Mouse (Mus musculus) liver, postnatal 0 days (tissue): ENCODE results near the gene Oprl1. TPM values are rescaled to one million over a fixed set of nuclear protein-coding genes. Genes with fewer than 3 reads are reported as not detected.
A peak's percentile ranks its signal among the peaks of the same experiment; 100 is the strongest.

Experiments
- ATAC-seq: fragments of 200-750 bp; cut with Nextera tagmentation; 2 replicates; pipeline ENCODE4 v1.8.0; 2017; ENCODE audit warnings: mild to moderate bottlenecking, moderate library complexity
- DNase-seq: peaks from one replicate; pipeline ENCODE4 v3.0.0-alpha.2; 2016
- H3K27ac ChIP-seq: fragments of 300-500 bp; sonication (generic); 2 replicates; pipeline ENCODE4 v1.5.1; 2014; ENCODE audit warnings: antibody characterized with exemption, moderate library complexity, mild to moderate bottlenecking, low read depth
- H3K27me3 ChIP-seq: fragments of 300-500 bp; sonication (generic); 2 replicates; pipeline ENCODE4 v1.6.1; 2014; ENCODE audit warnings: low read length, control low read depth, mixed read lengths; ENCODE audit not compliant: insufficient read depth
- H3K36me3 ChIP-seq: fragments of 300-500 bp; sonication (generic); replicated peaks from 2 replicates; pipeline ENCODE4 v1.6.1; 2014; ENCODE audit warnings: mild to moderate bottlenecking, control low read depth, low read length, moderate library complexity, mixed read lengths; ENCODE audit not compliant: insufficient read depth
- H3K4me1 ChIP-seq: fragments of 300-500 bp; sonication (generic); 2 replicates; pipeline ENCODE4 v1.6.1; 2014; ENCODE audit warnings: antibody characterized with exemption, mild to moderate bottlenecking, control low read depth; ENCODE audit not compliant: insufficient read depth
- H3K4me2 ChIP-seq: fragments of 300-500 bp; sonication (generic); 2 replicates; pipeline ENCODE4 v1.6.1; 2014; ENCODE audit warnings: low read depth, mild to moderate bottlenecking, low read length, moderate library complexity, mixed read lengths
- H3K4me3 ChIP-seq: fragments of 300-500 bp; sonication (generic); 2 replicates; pipeline ENCODE4 v1.5.1; 2014; ENCODE audit warnings: low read depth, low read length
- H3K9ac ChIP-seq: fragments of 300-500 bp; sonication (generic); replicated peaks from 2 replicates; pipeline ENCODE4 v1.6.1; 2014; ENCODE audit warnings: mild to moderate bottlenecking, moderate library complexity
- H3K9me3 ChIP-seq: fragments of 300-500 bp; sonication (generic); 2 replicates; pipeline ENCODE4 v1.6.1; 2016; ENCODE audit warnings: mild to moderate bottlenecking, control low read depth, low read length, mixed read lengths
- CTCF ChIP-seq: sonication (generic); IDR thresholded peaks from 2 replicates; pipeline ENCODE4 v1.5.1; 2016; ENCODE audit warnings: antibody characterized with exemption, low read depth
- EP300 ChIP-seq: IDR thresholded peaks from 2 replicates; pipeline ENCODE4 v1.6.1; 2016; ENCODE audit warnings: antibody characterized with exemption, low read depth, mild to moderate bottlenecking
- WGBS: fragments of 180-500 bp; shearing (Covaris S2); extraction: QIAGEN DNeasy Blood & Tissue Kit; methylation state at CpG from one replicate; pipeline ENCODE4 v1.1.7; 2014; ENCODE audit not compliant: insufficient replicate concordance; 5-methylcytosine and 5-hydroxymethylcytosine counted together
- polyA plus RNA-seq: library from polyadenylated mRNA; unstranded; fragments of >200 nt; fragmentation: Nextera tagmentation; extraction: Ambion mirVana; gene quantifications from 2 replicates; pipeline ENCODE4 v1.2.1, GENCODE M21; 2015

The Oprl1 gene
- polyA plus RNA-seq, result 0.07 and 0.17 TPM in 2 replicates

DNA sequence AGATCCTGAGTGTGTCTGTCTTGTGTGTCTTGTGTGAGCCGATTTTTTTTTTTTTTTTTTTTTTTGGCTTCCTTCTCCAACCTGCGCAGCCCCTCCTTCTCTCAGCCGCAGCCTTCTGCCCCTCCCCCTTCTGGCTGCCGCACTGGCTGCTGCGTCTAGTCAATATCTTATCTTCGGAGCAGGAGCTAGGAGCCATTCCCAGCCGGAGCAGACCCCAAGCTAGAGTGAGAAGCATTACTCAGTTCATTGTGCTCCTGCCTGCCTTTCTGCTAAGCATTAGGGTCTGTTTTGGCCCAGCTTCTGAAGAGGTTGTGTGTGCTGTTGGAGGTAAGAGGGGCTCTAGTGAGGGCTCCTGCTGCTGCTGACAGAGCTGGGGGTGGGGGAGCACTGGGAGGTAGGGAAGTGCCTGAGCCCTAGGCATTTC is at the start of gene Oprl1:
TSS of gene Oprl1 (plus strand) at position 114 of the 424 bp plus-strand sequence.
- H3K4me2 ChIP-seq, result no peak within 1 kb of the TSS
- no peak for DNase-seq
- H3K9ac ChIP-seq, result no peak within 1 kb of the TSS
- no peak for ATAC-seq
- no peaks in the 10 kb centered on the region for H3K27me3 ChIP-seq
- H3K4me3 ChIP-seq, result no peak within 1 kb of the TSS
- H3K4me1 ChIP-seq, result no peaks in the 10 kb centered on the region
- WGBS, result 4% methylated on average over 7 of the region's 7 CpGs
- H3K9me3 ChIP-seq, result no peaks in the 10 kb centered on the region
- H3K36me3 ChIP-seq, result no peaks in the 10 kb centered on the region
- TF ChIP-seq EP300, result no peak
- TF ChIP-seq CTCF, result no peak
- no peak within 1 kb of the TSS for H3K27ac ChIP-seq

DNA sequence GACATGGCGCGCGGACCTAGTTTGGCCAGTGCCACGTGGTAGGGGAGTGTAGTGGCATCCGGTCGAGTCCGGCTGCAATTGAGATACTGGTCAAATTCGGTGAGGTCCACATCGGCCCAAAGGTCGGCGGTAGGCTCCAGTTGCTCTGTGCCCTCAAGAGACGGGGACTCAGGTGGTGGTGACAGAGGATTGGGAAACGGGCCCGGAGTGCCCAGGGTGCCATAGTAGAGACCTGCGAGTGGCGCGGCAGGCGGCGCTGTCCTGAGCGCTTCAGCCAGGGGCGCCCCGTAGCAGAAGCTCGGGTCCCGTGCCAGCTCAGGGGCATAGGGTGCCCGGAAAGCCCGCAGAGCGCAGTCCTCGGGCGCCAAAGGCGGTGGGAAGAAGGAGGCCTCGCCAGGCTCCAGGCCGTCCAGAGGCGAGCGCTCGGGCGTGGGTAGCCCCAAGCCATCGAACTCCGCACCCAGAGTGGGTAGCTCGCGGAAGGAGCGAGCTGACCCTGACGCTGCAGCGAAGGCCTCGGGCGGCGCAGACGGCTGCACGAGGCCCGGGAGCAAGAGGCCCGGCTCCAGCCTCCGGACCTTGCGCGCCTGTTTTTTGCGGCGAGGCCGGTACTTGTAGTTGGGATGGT is 44.4 kb upstream of the Oprl1 start:
- peak overlapping the region; percentile 30 for H3K9ac ChIP-seq
- DNase-seq (no peak), ATAC-seq (no peak)
- WGBS, result 5% methylated on average over 47 of the region's 56 CpGs
- H3K4me2 ChIP-seq, result peak overlapping the region; percentile 51
- H3K27ac ChIP-seq, result no peak overlapping the region
- TF ChIP-seq CTCF, result peak; percentile 24; the same call in 1 of the 2 replicates
- TF ChIP-seq EP300, result no peak
- H3K4me3 ChIP-seq, result peak overlapping the region; percentile 41
- peaks cover 3% of the 10 kb centered on the region for H3K4me1 ChIP-seq
- peaks cover 41% of the 10 kb centered on the region for H3K27me3 ChIP-seq
- no peaks in the 10 kb centered on the region for H3K9me3 ChIP-seq
- no peaks in the 10 kb centered on the region for H3K36me3 ChIP-seq

DNA sequence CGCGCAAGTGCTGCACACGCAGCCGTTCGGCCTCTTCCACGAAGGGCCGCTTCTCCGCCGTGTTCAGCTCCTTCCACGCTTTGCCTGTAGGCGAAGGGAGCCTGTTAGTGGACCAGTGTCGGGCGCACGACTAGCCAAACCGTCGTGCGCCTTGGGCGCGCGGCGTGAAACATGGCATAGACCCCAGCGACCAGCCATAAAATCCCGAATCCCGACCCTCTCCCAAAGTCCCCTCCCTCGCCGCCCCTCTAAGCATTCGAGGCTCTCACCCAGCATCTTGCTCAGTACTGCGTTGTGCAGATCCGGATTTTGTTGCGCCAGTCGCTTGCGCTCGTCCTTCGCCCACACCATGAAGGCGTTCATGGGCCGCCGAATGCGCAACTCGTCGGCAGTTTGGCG is 43.9 kb upstream of the Oprl1 start:
- Histone ChIP-seq H3K4me2 (peak overlapping the region; percentile 51), H3K9ac (peak overlapping the region; percentile 35), H3K27ac (no peak overlapping the region), H3K4me1 (peaks cover 8% of the 10 kb centered on the region), H3K36me3 (no peaks in the 10 kb centered on the region), H3K9me3 (no peaks in the 10 kb centered on the region), H3K4me3 (peak overlapping the region; percentile 41), H3K27me3 (peaks cover 41% of the 10 kb centered on the region)
- DNase-seq (no peak), ATAC-seq (no peak)
- WGBS, result 2% methylated on average over 41 of the region's 41 CpGs
- no peak for TF ChIP-seq EP300
- no peak for TF ChIP-seq CTCF

DNA sequence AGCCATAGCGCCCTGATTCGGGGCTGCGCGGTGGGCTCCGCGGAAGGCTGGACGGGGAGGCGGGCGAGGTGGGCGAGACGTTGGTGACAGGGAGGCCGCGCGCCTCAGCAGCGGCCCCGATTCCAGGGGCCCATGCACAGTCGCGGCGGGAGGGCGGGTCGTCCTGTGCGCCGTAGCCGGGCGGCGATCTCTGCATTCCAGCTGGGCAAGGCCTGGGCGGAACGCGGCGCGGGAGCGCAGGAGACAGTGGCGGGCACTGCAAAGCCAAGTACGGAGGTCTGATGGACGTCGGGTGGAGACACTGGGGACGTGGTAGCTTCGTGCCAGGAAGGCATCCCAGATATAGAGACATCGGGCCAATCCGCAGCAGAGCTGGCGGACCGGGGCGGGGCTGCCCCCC is 43.5 kb upstream of the Oprl1 start, which contains the start of gene Sox18:
TSS of gene Sox18 (minus strand) at position 315 of the 400 bp plus-strand sequence.
- Histone ChIP-seq H3K36me3 (no peaks in the 10 kb centered on the region), H3K27me3 (peaks cover 41% of the 10 kb centered on the region), H3K9me3 (no peaks in the 10 kb centered on the region), H3K4me1 (peaks cover 8% of the 10 kb centered on the region), H3K4me2 (peak within 1 kb of the TSS; percentile 51), H3K9ac (peak within 1 kb of the TSS; percentile 35), H3K27ac (no peak within 1 kb of the TSS), H3K4me3 (peak within 1 kb of the TSS; percentile 41)
- TF ChIP-seq EP300 (no peak), CTCF (no peak)
- peak; percentile 25 for DNase-seq
- under 1% methylated on average over 40 of the region's 43 CpGs for WGBS
- no peak for ATAC-seq

DNA sequence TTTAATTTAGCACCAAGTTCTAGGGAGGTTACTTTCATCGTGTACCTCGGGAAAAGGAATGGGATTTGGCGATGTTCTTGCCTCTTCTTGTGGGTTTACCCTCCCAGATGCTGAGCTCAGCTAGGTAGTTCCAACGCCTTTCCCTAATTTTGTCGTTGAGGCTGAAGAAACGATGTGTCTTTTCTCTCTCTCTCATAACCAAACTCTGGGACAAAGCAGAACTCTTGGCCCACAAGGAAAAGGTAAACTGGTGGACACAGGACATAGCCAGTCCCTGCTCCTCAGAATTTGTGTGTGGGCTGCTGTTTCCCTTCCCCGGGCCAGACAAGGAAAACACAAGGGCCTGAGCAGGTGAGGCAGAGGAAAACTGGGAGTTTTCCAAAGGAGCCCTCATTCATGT is 42.8 kb upstream of the Oprl1 start:
- Histone ChIP-seq H3K27ac (no peak overlapping the region), H3K4me3 (no peak overlapping the region), H3K9me3 (no peaks in the 10 kb centered on the region), H3K4me2 (no peak overlapping the region), H3K9ac (no peak overlapping the region), H3K4me1 (peaks cover 8% of the 10 kb centered on the region), H3K27me3 (peaks cover 41% of the 10 kb centered on the region), H3K36me3 (no peaks in the 10 kb centered on the region)
- TF ChIP-seq EP300 (no peak), CTCF (no peak)
- no peak for ATAC-seq
- WGBS, result 34% methylated on average over 7 of the region's 7 CpGs
- DNase-seq, result no peak

DNA sequence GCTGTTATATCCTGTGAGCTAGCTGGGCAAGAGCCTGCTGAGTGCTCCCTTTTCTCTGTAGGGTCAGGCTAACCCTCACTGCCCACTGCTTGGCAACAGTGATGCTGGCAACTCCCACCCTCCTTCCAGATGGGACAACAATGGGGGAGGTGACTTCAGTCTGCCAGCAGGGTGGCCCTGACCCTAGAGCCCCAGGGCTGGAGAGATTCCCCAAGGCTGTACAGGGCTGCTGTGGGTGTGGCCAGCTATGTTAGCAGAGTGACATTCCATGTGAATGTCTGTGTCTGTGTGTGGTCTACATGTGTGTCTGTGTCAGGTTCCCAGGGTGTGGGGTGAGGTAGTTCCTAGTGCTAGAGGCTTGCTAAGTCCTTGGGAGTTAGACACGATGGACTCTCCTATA is 41.3 kb upstream of the Oprl1 start:
- no peak overlapping the region for H3K9ac ChIP-seq
- DNase-seq, result no peak
- WGBS, result 65% methylated on average over 1 of the region's 1 CpGs
- H3K4me3 ChIP-seq, result no peak overlapping the region
- H3K36me3 ChIP-seq, result no peaks in the 10 kb centered on the region
- H3K27me3 ChIP-seq, result peaks cover 41% of the 10 kb centered on the region
- peaks cover 8% of the 10 kb centered on the region for H3K4me1 ChIP-seq
- no peak for ATAC-seq
- TF ChIP-seq EP300 (no peak), CTCF (no peak)
- H3K4me2 ChIP-seq, result no peak overlapping the region
- no peak overlapping the region for H3K27ac ChIP-seq
- H3K9me3 ChIP-seq, result no peaks in the 10 kb centered on the region
